Mouse (Mus musculus) spleen, adult 2 months (tissue): Measurements from ENCODE around the gene Sdad1.

Source experiments
- CTCF ChIP-seq: fragments of 200-500 bp; IDR thresholded peaks from 2 replicates; pipeline ENCODE4 v1.5.1; 2011; ENCODE audit warnings: mild to moderate bottlenecking, inconsistent platforms; ENCODE audit not compliant: insufficient read depth, insufficient read length, insufficient replicate concordance; ENCODE audit errors: extremely low read depth
- POLR2A ChIP-seq: fragments of 200-500 bp; IDR thresholded peaks from 2 replicates; pipeline ENCODE4 v1.6.1; 2011; ENCODE audit warnings: low read depth, low read length, inconsistent platforms

- TF ChIP-seq CTCF (no peak), POLR2A (no peak)
Observed at GRCm38 (mm10) chr5:92248614-92249013, 61.7 kb downstream of the Sdad1 start.
